Mouse (Mus musculus) MEL (cell line): ENCODE measurements around the gene Eloa. TPM values are rescaled to one million over a fixed set of nuclear protein-coding genes. Genes with fewer than 3 reads are reported as not detected.

ENCODE experiments used
- DNase-seq: peaks from one replicate; pipeline ENCODE4 v3.0.0; 2011; ENCODE audit warnings: low read depth, low spot score
- H3K27ac ChIP-seq: 2 replicates; pipeline ENCODE4 v1.5.1; 2012; ENCODE audit warnings: low read depth, mild to moderate bottlenecking, control low read depth, low read length, moderate library complexity; ENCODE audit not compliant: control insufficient read depth
- H3K27me3 ChIP-seq, 2 experiments: fragments of 150-350 bp in 1 of 2; sonication (generic) in 1 of 2; 2 replicates each; pipeline ENCODE4 v1.6.1; 2012; ENCODE audit warnings: low read length in 2 of 2, mild to moderate bottlenecking in 2 of 2, improper control_type of control experiment in 1 of 2, moderate library complexity in 1 of 2; ENCODE audit not compliant: insufficient read depth in 2 of 2, control insufficient read depth in 1 of 2
- H3K36me3 ChIP-seq, 2 experiments: 2 replicates each; pipeline ENCODE4 v1.6.1; 2012 to 2014; ENCODE audit warnings: low read length in 2 of 2, improper control_type of control experiment in 1 of 2, inconsistent platforms in 1 of 2, mild to moderate bottlenecking in 1 of 2; ENCODE audit not compliant: insufficient read depth in 2 of 2, control insufficient read depth in 1 of 2
- H3K4me1 ChIP-seq, 2 experiments: fragments of 150-350 bp in 1 of 2; sonication (generic) in 1 of 2; 2 replicates each; pipeline ENCODE4 v1.6.1; 2012; ENCODE audit warnings: low read length in 2 of 2, improper control_type of control experiment in 1 of 2, mild to moderate bottlenecking in 1 of 2; ENCODE audit not compliant: insufficient read depth in 2 of 2, control insufficient read depth in 1 of 2
- H3K4me3 ChIP-seq, 2 experiments: fragments of 150-350 bp in 1 of 2; sonication (generic) in 1 of 2; 2 replicates each; pipeline ENCODE4 v1.5.1; 2012; ENCODE audit warnings: low read depth in 2 of 2, low read length in 2 of 2, mild to moderate bottlenecking in 2 of 2, moderate library complexity in 2 of 2, control low read depth in 1 of 2, improper control_type of control experiment in 1 of 2; ENCODE audit not compliant: control insufficient read depth in 1 of 2, insufficient read depth in 1 of 2
- H3K79me2 ChIP-seq: 2 replicates; pipeline ENCODE4 v1.6.1; 2012; ENCODE audit warnings: mild to moderate bottlenecking, low read length, moderate library complexity; ENCODE audit not compliant: control insufficient read depth, poor library complexity, insufficient read depth
- H3K9ac ChIP-seq: 2 replicates; pipeline ENCODE4 v1.6.1; 2012; ENCODE audit warnings: low read depth, mild to moderate bottlenecking, control low read depth, low read length, moderate library complexity; ENCODE audit not compliant: control insufficient read depth, poor library complexity, severe bottlenecking
- H3K9me3 ChIP-seq: fragments of 150-350 bp; sonication (generic); replicated peaks from 2 replicates; pipeline ENCODE4 v1.6.1; 2012; ENCODE audit warnings: mild to moderate bottlenecking, low read length, improper control_type of control experiment, moderate library complexity; ENCODE audit not compliant: insufficient read depth
- CHD1 ChIP-seq: IDR thresholded peaks from 2 replicates; pipeline ENCODE4 v1.6.1; 2012; ENCODE audit warnings: low read depth, mild to moderate bottlenecking, inconsistent platforms, low read length, improper control_type of control experiment
- CHD2 ChIP-seq: IDR thresholded peaks from 2 replicates; pipeline ENCODE4 v1.6.1; 2011; ENCODE audit warnings: low read length, improper control_type of control experiment
- CTCF ChIP-seq, 3 experiments: IDR thresholded peaks in 2 of 3; conservative IDR thresholded peaks in 1 of 3; 2 replicates each; pipeline ENCODE4 v1.5.1; 2011 to 2012; ENCODE audit warnings: low read length in 3 of 3, low read depth in 2 of 3, mild to moderate bottlenecking in 2 of 3, improper control_type of control experiment in 1 of 3, inconsistent platforms in 1 of 3, mixed read lengths in 1 of 3, moderate library complexity in 1 of 3; ENCODE audit not compliant: control insufficient read depth in 1 of 3, insufficient read depth in 1 of 3, poor library complexity in 1 of 3, severe bottlenecking in 1 of 3
- GATA1 ChIP-seq: IDR thresholded peaks from 2 replicates; pipeline ENCODE4 v1.6.1; 2011; ENCODE audit warnings: low read depth, low read length, improper control_type of control experiment
- HCFC1 ChIP-seq: IDR thresholded peaks from 2 replicates; pipeline ENCODE4 v1.6.1; 2012; ENCODE audit warnings: low read depth, mild to moderate bottlenecking, inconsistent platforms, low read length, improper control_type of control experiment, moderate library complexity
- KAT2A ChIP-seq: conservative IDR thresholded peaks from 2 replicates; pipeline ENCODE4 v1.6.1; 2012; ENCODE audit warnings: low read depth, low read length, improper control_type of control experiment, inconsistent platforms
- MEF2A ChIP-seq: IDR thresholded peaks from 2 replicates; pipeline ENCODE4 v1.6.1; 2014; ENCODE audit warnings: low read depth, mild to moderate bottlenecking, inconsistent platforms, low read length, improper control_type of control experiment; ENCODE audit not compliant: poor library complexity, insufficient replicate concordance, severe bottlenecking; ENCODE audit errors: extremely low read depth
- MYB ChIP-seq: IDR thresholded peaks from 2 replicates; pipeline ENCODE4 v1.6.1; 2011; ENCODE audit warnings: mild to moderate bottlenecking, low read depth, low read length, improper control_type of control experiment
- MYC ChIP-seq: IDR thresholded peaks from 2 replicates; pipeline ENCODE4 v1.6.1; 2011; ENCODE audit warnings: low read depth, mild to moderate bottlenecking, low read length, improper control_type of control experiment, moderate library complexity
- NRF1 ChIP-seq: IDR thresholded peaks from 2 replicates; pipeline ENCODE4 v1.6.1; 2014; ENCODE audit warnings: low read depth, mild to moderate bottlenecking, inconsistent platforms, low read length, improper control_type of control experiment, moderate library complexity; ENCODE audit not compliant: poor library complexity, insufficient read depth, severe bottlenecking
- POLR2AphosphoS2 ChIP-seq: IDR thresholded peaks from 2 replicates; pipeline ENCODE4 v1.6.1; 2011; ENCODE audit warnings: low read length, improper control_type of control experiment
- SMC3 ChIP-seq: IDR thresholded peaks from 2 replicates; pipeline ENCODE4 v1.6.1; 2011; ENCODE audit warnings: low read depth, low read length, improper control_type of control experiment
- TBP ChIP-seq: IDR thresholded peaks from 2 replicates; pipeline ENCODE4 v1.8.0; 2011; ENCODE audit warnings: low read depth, low read length, improper control_type of control experiment
- ZKSCAN1 ChIP-seq: IDR thresholded peaks from 2 replicates; pipeline ENCODE4 v1.6.1; 2012; ENCODE audit warnings: low read depth, mild to moderate bottlenecking, inconsistent platforms, low read length, improper control_type of control experiment, moderate library complexity
- ZMIZ1 ChIP-seq: IDR thresholded peaks from 2 replicates; pipeline ENCODE4 v1.6.1; 2012; ENCODE audit warnings: low read depth, mild to moderate bottlenecking, inconsistent platforms, low read length, improper control_type of control experiment, moderate library complexity
- ZNF384 ChIP-seq: IDR thresholded peaks from 2 replicates; pipeline ENCODE4 v1.6.1; 2012; ENCODE audit warnings: low read depth, mild to moderate bottlenecking, inconsistent platforms, low read length, improper control_type of control experiment
- polyA plus RNA-seq, 2 experiments: library from polyadenylated mRNA; stranded (reverse) in 1 of 2; unstranded in 1 of 2; fragments of >175 nt in 1 of 2; fragments of >200 nt in 1 of 2; gene quantifications; 2 replicates each; pipeline versions ENCODE4 v1.2.1 to v1.2.4; 2012; ENCODE audit warnings: low replicate concordance in 2 of 2, low read depth in 1 of 2; ENCODE audit not compliant: insufficient read length in 2 of 2, insufficient read depth in 1 of 2, missing spikeins in 1 of 2
- total RNA-seq: library from RNA; depleted of rRNA; stranded (reverse); fragments of 300-350 nt; gene quantifications from 2 replicates; pipeline ENCODE4 v1.2.3, GENCODE M21; 2012

Eloa gene
- total and polyA plus RNA-seq, 3 experiments: 30.8 to 41.4 (median 34.1) TPM

GRCm38 (mm10) chr4:136048291-136049032, 26.9 kb upstream of the Eloa start (continued):
- TF ChIP-seq POLR2AphosphoS2 (peak; percentile 96), ZMIZ1 (peak; percentile 74; the same call in 1 of the 2 replicates), MYB (0 out of 2 replicates have a peak, but pooled peaks have one; percentile 13), KAT2A (no peak)

- Histone ChIP-seq H3K27me3 (no peaks in the 10 kb centered on the region), H3K36me3 (peaks cover 14 to 20% of the 10 kb centered on the region in 2 experiments), H3K9me3 (no peaks in the 10 kb centered on the region), H3K9ac (no peak overlapping the region), H3K4me3 (no peak overlapping the region), H3K27ac (no peak overlapping the region), H3K79me2 (peaks cover 27% of the 10 kb centered on the region), H3K4me1 (peaks cover 0 to 16% of the 10 kb centered on the region in 2 experiments; a peak in 2 of 4 replicates)
- DNase-seq: no peak
- TF ChIP-seq ZNF384: peak; percentile 83
- TF ChIP-seq MYC: peak; percentile 54
- TF ChIP-seq CHD2: no peak
- TF ChIP-seq CHD1: no peak
- no peak for TF ChIP-seq KAT2A
- no peak for TF ChIP-seq ZKSCAN1
- TF ChIP-seq MEF2A: no peak
- no peak for TF ChIP-seq NRF1
- 0 out of 2 replicates have a peak, but pooled peaks have one; percentile 42 for TF ChIP-seq TBP
- TF ChIP-seq GATA1: no peak
- TF ChIP-seq MYB: no peak
- TF ChIP-seq SMC3: peak; percentile 26; the same call in 1 of the 2 replicates
- no peak for TF ChIP-seq POLR2AphosphoS2
- TF ChIP-seq HCFC1: no peak
Measured at GRCm38 (mm10) chr4:136047626-136048025, 26.1 kb upstream of the Eloa start.

- H3K27ac ChIP-seq: no peak overlapping the region
- no peak for DNase-seq
- no peak for TF ChIP-seq CTCF (IDR thresholded peaks at IDR 0.05 in 2 of 3, conservative IDR thresholded peaks at IDR 0.05 in 1 of 3; ENCODE audit: control insufficient read depth in 1 of 3, insufficient read depth in 1 of 3, low read depth in 2 of 3, low read length in 3 of 3, poor library complexity in 1 of 3, severe bottlenecking in 1 of 3)
- TF ChIP-seq, all 39 proteins: peak for 0
- H3K27me3 ChIP-seq: no peaks in the 10 kb centered on the region
- no peak overlapping the region for H3K9ac ChIP-seq
- peaks cover 19% of the 10 kb centered on the region for H3K79me2 ChIP-seq
- no peak overlapping the region for H3K4me3 ChIP-seq
- peaks cover 0 to 16% of the 10 kb centered on the region in 2 experiments; a peak in 2 of 4 replicates for H3K4me1 ChIP-seq
- H3K36me3 ChIP-seq: peaks cover 10 to 20% of the 10 kb centered on the region in 2 experiments; a peak in 3 of 4 replicates
- no peaks in the 10 kb centered on the region for H3K9me3 ChIP-seq
Measured at GRCm38 (mm10) chr4:136046888-136047287, 25.3 kb upstream of the Eloa start.
